Mouse (Mus musculus) urinary bladder, postnatal 36 days (tissue): ENCODE measurements around the gene Pdgfra.

ENCODE experiments used
- DNase-seq, 2 experiments: peaks; one replicate each; pipeline ENCODE4 v3.0.0; 2022; ENCODE audit warnings: low spot score in 2 of 2, mixed read lengths in 1 of 2

The Pdgfra gene

DNA sequence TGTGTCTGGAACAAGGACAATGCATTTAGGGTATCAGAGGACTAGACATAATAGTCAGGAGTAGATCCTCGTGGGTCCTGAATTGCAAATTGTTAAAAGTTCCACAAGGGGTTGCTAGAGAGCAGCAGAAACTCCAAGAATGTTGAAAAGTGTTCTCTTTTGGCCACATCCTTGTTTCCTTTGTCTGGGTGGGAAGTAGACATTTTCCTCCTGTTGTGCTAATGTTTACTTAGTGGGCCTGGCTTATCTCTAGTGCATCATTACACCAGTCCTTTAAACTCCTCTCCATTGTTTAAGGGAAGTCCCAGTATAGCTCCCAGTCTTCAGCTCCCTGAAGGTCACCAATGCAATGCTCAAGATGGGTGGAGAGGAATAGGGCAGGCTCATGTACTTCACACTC lies 57.9 kb downstream of the Pdgfra start:
- DNase-seq, result no peak

DNA sequence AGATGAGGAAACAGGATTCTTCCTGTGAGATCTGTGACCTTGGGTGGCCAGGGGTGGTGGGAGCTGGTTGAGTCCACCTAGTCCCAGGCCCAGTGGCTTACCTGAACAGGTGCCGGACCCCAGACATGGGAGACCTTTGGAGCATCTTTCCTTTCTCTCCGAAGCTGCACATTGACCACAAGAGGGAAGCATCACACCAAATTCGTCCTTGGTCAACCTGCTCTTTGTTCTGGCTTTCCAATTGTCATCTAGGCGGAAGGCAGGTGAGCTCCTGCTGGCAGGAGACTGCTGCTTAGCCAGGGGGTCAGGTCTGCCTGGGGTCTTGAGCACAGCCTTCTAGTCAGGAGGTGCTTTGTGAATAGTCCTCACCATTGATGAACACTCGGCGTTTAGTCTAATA lies 62.4 kb downstream of the Pdgfra start:
- peak; percentile 12 to 14 for DNase-seq

DNA sequence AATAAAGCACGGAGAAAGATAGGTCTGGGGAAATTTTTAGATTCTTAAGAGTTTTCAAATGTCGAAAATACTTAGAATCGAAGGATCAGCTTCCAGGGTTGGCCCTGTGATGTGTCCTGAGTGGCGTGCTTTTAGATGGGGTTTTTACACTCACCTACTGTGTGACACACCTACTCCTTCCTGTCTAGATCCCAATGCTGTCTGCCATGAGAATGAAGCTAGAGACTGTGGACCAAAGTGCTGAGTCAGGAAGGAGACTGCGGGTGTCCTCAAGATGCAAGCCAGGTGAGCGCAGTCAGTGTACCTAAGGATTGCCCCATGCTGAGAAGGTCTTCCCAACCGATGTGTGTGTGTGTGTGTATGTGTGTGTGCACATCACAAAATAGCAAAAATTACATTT lies 62.8 kb downstream of the Pdgfra start:
- DNase-seq, result no peak

DNA sequence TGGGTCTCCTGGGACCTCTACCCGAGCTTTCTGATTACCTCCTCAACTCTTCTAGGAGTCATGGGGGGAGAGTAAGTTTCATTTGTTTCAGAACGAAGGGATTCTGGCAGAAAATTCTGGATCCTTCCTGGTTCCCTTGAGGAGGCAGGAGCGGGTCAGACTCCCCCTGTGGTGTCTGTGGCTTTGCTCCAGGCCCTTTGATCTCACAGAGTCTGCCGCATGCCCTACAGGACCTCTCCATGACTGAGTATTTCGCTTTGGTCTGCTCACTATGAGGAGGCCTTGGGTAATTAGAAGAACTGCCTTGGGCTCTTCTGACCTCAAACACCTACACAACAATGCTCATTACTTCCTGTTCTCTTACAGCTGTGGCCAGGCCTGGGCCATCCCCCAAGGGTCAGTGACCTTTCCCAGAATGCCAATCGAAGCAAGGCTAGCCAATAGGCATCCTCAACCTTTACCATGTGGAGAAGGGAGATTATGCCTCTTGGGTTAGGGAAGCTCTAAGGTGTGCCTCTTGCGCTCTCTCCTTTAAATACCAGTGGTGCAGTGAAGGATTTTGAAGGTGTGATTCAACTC lies 63.7 kb downstream of the Pdgfra start:
- no peak for DNase-seq

DNA sequence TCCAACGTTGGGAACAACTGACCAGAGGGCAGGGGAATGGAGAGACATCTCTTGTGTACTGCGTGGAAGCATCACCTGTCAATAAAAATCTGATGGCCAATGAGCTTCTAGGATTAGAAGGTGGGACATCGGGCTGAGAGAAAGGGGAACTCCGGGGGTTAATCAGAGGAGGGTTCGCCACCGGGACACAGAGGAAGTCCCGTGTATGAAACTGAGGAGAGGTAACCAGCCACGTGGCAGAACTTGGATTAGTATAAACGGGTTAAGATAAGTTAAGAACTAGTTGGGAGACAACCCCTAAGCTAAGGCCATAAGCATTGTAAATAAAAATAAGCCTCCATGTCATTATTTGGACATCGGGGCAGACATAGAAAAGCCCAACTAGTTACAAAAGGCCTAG lies 69.5 kb downstream of the Pdgfra start:
- DNase-seq, result no peak

DNA sequence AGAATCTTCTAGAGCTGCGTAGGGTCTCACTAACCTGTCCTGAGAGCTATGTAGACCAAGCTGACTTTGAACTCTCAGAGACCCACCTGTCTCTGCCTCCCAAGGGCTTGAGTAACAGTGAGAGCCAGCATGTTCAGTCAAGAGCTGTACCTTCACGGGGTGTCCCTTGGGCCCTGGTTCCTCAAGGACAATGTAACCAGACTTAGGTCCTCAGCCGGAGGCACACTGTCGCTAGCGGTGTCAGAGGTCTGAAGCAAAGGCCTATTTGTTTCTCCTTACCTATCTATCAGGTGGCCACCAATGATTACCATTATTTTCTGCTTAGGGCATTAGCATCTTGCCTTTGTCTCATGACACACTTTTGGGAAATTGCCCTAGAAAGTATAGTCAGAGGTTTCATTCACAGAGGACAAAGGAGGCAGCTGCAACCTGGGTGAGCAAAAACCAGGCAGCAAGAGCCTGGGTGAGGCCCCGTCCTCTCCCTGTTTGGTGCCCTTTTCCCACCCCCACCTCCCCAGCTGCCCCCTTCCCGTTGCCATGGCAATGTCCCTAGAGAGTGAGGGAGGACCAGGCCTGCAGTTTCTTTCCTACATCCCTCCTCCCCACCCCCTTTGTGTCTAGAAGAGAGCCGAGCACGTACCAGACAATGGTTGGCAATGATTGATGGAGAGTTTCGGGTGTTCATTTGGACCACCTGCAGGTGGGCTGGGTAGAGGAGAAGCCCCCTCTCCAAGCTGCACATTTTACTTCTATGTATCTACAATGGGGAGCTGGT lies 70.6 kb downstream of the Pdgfra start:
- no peak for DNase-seq

DNA sequence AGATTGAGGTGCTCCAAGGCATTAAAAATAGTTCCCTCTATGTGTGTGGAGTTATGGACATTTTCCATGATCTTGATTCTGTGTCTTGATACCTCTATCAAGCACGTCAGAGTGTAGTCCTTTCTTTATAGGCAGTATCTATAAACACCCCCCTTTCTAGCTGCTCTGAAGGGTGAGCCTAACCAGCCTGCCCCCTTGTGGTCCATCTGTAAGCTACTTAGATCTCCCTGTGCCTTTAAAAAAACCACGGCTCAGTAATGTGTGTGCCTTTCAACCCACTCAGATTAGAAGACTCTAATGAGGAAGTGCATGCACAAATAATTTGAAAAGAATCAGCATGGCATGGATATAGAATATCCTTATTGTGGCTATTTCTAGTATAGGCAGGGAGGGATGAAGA lies 86.3 kb downstream of the Pdgfra start:
- DNase-seq, result no peak

DNA sequence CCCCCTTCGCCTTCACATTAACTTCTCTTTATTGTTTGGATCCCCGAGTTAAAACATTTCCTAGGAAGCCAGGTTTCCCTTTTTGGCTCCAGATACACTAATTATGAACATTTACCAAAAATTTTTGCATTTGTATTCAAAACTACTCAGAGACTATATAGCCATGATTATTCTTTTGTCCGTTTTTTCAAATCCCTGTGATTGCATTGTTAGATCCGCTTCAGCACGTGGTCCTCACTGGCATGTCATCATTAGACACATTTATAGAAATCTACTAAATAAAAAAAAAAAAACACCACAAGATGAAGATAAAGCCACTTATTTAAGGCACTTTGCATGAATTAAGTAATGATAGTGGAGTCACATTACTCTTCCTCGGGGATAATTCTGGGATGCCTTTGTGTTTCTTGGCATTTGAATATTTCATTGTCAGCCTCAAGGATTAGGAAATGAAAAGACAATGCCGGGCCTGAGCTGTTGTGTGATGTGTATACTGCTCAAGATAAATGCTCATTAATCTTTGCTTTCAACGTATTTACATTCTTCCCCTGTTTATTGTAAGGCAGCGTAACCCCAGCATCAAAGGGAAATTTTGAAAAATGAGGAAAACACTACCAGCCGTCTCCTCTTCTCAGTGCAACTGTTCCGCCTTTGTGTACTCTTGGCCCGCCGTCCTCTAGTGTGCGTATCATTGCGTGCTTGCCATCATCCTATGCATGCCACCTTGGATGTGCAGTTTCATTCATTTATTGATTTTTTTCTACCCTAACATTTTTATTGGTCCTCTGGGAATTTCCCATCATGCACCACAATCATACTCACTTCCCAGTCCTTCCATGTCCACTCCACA lies 87.1 kb downstream of the Pdgfra start:
- DNase-seq, result no peak

DNA sequence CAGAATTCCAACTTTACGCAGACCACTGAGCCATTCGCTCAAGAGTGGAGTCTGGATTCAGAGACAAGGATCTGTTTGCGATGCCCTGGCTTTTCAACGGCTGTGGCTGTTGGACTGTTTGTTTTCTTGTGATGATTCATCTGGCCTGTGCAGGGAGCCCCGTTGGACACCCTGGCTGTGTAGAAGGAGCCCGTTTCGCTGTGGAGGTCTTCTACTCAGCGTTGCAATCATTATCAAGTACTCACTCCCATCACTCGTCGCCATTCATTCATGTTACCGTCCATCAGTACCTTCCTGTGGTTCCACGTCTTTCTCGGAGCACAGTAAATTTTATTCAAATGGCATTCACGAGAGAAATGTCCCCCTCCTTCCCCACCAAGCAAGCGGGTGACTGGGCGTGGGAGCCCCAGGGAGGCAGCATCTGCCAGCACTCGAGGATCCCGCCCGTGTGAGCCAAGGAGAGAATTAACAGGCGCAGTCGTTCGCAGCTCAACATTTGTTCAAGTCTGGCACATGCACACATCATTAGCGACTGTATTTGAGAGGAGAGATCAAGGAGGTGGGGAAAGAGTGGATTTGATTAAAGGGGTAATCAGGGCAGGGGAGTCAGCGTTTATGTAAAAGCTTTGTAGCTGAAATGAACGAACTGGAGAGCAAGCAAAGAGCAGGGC lies 95.1 kb downstream of the Pdgfra start:
- DNase-seq, result no peak
